Mouse (Mus musculus): Measurements from ENCODE around the gene Gm8126.
"Not testable (repeated sequence)": the region's sequence is repeated elsewhere in the genome, so short reads cannot be mapped to it uniquely, and the experiment has no call there.

DNA sequence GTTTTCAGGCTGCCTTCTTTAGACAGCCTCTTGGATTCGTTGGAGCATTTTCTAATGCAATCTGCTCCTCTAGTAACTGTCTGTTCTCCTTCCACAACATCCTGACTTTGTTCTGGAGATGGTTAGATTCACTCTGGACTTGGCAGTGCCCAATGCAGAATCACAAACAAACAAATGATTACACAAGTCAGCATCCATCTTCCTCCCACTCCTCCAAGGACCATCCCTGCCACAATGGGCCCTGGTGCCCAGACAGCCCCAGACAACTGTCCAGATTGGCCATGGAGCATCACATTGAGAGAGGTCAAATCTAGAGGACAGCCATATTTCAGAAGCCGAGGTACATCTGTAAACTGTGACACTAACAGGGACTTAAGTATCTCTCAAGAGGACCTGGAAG lies 19.0 kb downstream of the Gm8126 start:
- TF ChIP-seq POLR2AphosphoS2 (IDR thresholded peaks at IDR 0.05; ENCODE audit: insufficient read length, low read depth); E2F4 (IDR thresholded peaks at IDR 0.05; ENCODE audit: insufficient read depth); TCF3 (IDR thresholded peaks at IDR 0.05; ENCODE audit: insufficient read length, low read depth); TCF12 (IDR thresholded peaks at IDR 0.05; ENCODE audit: insufficient read depth, poor library complexity, severe bottlenecking): not testable (repeated sequence)

All from myocyte (in vitro differentiated cells).